Mouse (Mus musculus): ENCODE results near the gene Ubxn11. TPM values are rescaled to one million over a fixed set of nuclear protein-coding genes. Genes with fewer than 3 reads are reported as not detected.

Gene Ubxn11
- polyA plus RNA-seq (2015; fragmentation: Nextera tagmentation; extraction: Ambion mirVana): 1.3 TPM in 2 replicates

DNA sequence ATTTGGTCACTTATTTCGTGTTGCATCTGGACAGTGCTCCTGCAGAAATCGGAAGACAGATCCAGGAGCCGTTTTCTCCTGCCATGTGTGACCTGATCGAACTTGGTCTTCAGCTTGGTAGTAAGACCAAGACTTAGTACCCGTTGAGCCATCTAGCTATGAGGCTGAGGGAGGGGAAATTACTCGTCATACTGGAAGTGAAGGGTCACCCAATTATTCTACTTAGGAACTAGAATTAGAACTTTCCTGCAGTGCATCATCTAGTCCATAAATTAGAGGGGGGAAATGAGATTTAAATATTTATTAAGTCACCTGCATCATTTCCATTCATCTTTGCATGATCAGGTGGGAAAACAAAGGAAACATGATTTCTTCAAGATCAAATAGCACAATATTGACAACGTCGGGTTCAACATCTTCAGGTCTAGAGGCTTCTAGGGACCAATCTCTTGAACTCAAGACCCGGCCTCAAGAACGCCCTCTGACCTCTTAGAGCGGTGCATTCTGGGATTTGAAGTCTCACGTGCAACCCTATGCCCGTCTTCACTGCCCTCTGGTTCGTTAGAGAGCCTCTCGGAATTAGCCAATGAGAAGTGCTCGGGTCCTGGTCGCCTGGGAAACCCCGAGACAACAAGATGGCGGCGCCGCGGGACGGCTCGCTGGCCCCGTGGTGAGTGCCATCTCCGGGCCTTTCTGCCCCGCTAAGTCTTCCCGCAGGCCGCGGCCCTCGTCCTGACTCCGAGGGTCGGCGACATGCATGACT lies at the start of gene Ubxn11:
Gene Ubxn11 (plus strand): TSS at position 592 of the 763 bp plus-strand sequence.
- peak; percentile 96 for ATAC-seq (ENCODE audit: low FRiP score, low TSS enrichment)
- peak within 1 kb of the TSS; percentile 62 for H3K9ac ChIP-seq (ENCODE audit: low read length)
- peak within 1 kb of the TSS; percentile 70 for H3K4me2 ChIP-seq (replicated peaks; ENCODE audit: low read depth)
- peak; percentile 86 for DNase-seq (ENCODE audit: low spot score)
- no peaks in the 10 kb centered on the region for H3K4me1 ChIP-seq (replicated peaks; ENCODE audit: control insufficient read depth, insufficient read depth)
- WGBS: 19% methylated on average over 34 of the region's 34 CpGs
- no peaks in the 10 kb centered on the region for H3K9me3 ChIP-seq (ENCODE audit: control insufficient read depth, low read length)
- H3K27ac ChIP-seq (replicated peaks): no peak within 1 kb of the TSS
- no peak for TF ChIP-seq EP300 (optimal IDR thresholded peaks at IDR 0.05)
- TF ChIP-seq CTCF (IDR thresholded peaks at IDR 0.05; ENCODE audit: low read depth): no peak
- no peaks in the 10 kb centered on the region for H3K36me3 ChIP-seq (ENCODE audit: control insufficient read depth, insufficient read depth, low read length)
- H3K27me3 ChIP-seq (ENCODE audit: control insufficient read depth, insufficient read depth, low read length): no peaks in the 10 kb centered on the region
- H3K4me3 ChIP-seq (ENCODE audit: low read depth, low read length): peak within 1 kb of the TSS; percentile 64

DNA sequence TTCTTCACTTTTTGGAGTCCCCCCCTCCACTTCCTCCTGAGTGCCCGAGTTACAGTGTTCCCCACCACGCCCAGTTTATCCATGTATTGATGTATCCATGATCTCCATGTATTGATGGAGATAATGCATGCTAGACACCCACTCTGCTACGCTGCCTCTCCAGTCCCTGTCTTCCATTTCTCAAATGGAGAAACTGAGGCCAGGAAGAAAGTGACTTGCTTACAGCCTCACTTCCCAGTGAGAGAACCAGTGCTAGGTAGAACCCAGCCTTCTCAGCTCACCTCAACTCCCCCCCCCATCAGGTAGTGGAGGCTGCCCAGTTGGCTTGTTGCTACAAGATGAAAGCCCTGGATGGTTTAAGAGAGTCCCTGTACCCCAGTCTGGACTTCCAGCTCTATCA lies 48.8 kb upstream of the Ubxn11 start, which contains the start of gene Zfp683:
Gene Zfp683 (plus strand): TSS at position 301 of the 400 bp plus-strand sequence.
- Histone ChIP-seq H3K9me3 (ENCODE audit: control insufficient read depth, low read length) (no peaks in the 10 kb centered on the region), H3K9ac (ENCODE audit: low read length) (no peak within 1 kb of the TSS), H3K4me3 (ENCODE audit: low read depth, low read length) (no peak within 1 kb of the TSS), H3K36me3 (ENCODE audit: control insufficient read depth, insufficient read depth, low read length) (no peaks in the 10 kb centered on the region), H3K4me1 (replicated peaks; ENCODE audit: control insufficient read depth, insufficient read depth) (no peaks in the 10 kb centered on the region), H3K27me3 (ENCODE audit: control insufficient read depth, insufficient read depth, low read length) (no peaks in the 10 kb centered on the region), H3K27ac (replicated peaks) (no peak within 1 kb of the TSS), H3K4me2 (replicated peaks; ENCODE audit: low read depth) (no peak within 1 kb of the TSS)
- DNase-seq (ENCODE audit: low spot score): no peak
- 89% methylated on average over 3 of the region's 3 CpGs for WGBS
- ATAC-seq (ENCODE audit: low FRiP score, low TSS enrichment): no peak
- TF ChIP-seq EP300 (optimal IDR thresholded peaks at IDR 0.05): no peak
- TF ChIP-seq CTCF (IDR thresholded peaks at IDR 0.05; ENCODE audit: low read depth): no peak

DNA sequence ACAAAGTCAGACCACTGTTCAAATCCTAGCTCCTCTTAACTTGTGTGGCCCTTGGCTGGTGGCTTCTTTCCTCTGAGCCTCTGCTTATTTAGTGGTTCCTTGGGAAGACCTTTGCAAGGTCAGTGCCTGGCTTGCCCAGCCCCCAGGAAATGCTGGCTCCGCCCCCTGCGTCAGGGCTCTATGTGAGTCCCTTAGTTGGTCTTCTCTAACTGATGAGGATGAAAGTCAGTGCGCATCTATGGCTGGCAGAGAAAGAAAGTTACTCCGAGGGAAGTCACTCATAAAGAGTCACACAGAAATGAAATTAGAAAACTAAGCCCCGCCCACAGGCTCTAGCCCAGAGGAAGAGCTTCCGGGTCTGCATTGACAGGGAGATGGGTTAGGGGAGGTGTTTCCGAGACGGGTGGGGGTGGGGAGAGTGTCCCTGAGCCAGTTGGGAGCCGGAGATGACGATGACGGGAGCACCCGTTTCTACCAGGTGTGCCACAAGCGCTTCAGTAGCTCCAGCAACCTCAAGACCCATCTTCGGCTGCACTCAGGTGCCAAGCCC lies 44.1 kb upstream of the Ubxn11 start:
- Histone ChIP-seq H3K9ac (ENCODE audit: low read length) (no peak overlapping the region), H3K36me3 (ENCODE audit: control insufficient read depth, insufficient read depth, low read length) (no peaks in the 10 kb centered on the region), H3K4me1 (replicated peaks; ENCODE audit: control insufficient read depth, insufficient read depth) (no peaks in the 10 kb centered on the region), H3K4me3 (ENCODE audit: low read depth, low read length) (no peak overlapping the region), H3K27me3 (ENCODE audit: control insufficient read depth, insufficient read depth, low read length) (no peaks in the 10 kb centered on the region; the same call in 1 of the 2 replicates), H3K27ac (replicated peaks) (no peak overlapping the region), H3K9me3 (ENCODE audit: control insufficient read depth, low read length) (no peaks in the 10 kb centered on the region), H3K4me2 (replicated peaks; ENCODE audit: low read depth) (peak overlapping the region; percentile 11; the same call in 1 of the 2 replicates)
- ATAC-seq (ENCODE audit: low FRiP score, low TSS enrichment): no peak
- WGBS: 27% methylated on average over 14 of the region's 14 CpGs
- TF ChIP-seq EP300 (optimal IDR thresholded peaks at IDR 0.05) (no peak), CTCF (IDR thresholded peaks at IDR 0.05; ENCODE audit: low read depth) (no peak)
- no peak for DNase-seq (ENCODE audit: low spot score)

DNA sequence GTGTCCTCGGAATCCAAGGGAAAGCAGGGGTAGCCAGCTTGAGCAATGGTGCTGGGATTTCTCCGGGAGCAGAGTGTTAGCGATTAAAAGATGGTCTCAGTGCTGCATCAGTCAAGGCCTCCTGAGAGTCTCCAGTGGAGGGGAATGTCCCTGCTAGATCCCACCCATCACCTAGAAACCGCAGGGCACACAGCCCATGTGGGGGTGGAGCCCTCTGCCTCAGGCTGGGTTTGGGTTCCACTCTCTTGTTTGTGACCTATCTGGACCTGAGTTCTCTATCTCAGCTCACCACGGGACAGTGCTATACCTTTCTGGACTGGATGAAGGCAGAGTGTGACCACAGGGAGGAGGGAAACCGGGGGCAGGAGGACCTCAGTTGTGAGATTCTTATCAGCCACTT lies 43.5 kb upstream of the Ubxn11 start:
- Histone ChIP-seq H3K36me3 (ENCODE audit: control insufficient read depth, insufficient read depth, low read length) (no peaks in the 10 kb centered on the region), H3K9ac (ENCODE audit: low read length) (no peak overlapping the region), H3K9me3 (ENCODE audit: control insufficient read depth, low read length) (no peaks in the 10 kb centered on the region), H3K27me3 (ENCODE audit: control insufficient read depth, insufficient read depth, low read length) (no peaks in the 10 kb centered on the region; the same call in 1 of the 2 replicates), H3K27ac (replicated peaks) (no peak overlapping the region), H3K4me3 (ENCODE audit: low read depth, low read length) (no peak overlapping the region), H3K4me1 (replicated peaks; ENCODE audit: control insufficient read depth, insufficient read depth) (no peaks in the 10 kb centered on the region), H3K4me2 (replicated peaks; ENCODE audit: low read depth) (no peak overlapping the region)
- no peak for TF ChIP-seq CTCF (IDR thresholded peaks at IDR 0.05; ENCODE audit: low read depth)
- DNase-seq (ENCODE audit: low spot score) (no peak), ATAC-seq (ENCODE audit: low FRiP score, low TSS enrichment) (no peak)
- 85% methylated on average over 6 of the region's 6 CpGs for WGBS

DNA sequence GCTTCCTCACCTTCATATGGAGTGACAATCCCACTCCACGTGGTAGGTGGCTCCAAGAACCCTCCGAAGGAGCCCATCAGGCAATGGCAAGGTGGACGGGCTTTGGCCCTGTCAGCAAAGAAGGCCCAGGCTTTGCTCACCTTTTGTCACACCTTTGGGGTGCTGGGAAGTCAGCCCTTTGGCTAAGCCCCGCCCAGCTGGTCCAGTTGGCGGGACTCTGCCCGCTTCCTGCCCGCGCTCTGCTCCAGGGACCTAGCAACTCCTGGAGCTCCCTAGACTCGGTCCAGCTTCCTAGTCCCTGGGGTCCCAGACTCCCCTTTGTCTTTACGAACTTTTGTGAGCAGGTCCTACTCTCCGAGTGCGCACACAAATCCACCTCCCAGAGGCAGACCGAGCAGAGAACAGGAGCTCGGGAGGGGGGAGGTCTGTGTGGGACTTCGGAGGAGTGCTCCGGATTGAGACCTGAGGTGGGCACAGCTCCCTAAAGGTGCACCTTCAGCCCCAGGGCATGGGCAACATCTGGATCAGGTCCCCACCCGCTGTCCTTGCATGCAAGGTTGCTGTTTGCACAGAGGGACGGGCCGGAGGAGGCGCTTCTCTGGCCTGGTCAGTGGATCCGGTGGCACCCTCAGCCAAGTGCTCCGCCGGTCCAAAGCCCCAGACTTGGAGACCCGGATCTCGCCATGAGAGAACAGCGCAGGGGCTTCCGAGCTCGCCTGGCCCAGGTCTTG lies 42.1 kb upstream of the Ubxn11 start, which contains the start of gene Crybg2:
Gene Crybg2 (plus strand): TSS at position 681 of the 731 bp plus-strand sequence.
- WGBS: 53% methylated on average over 28 of the region's 28 CpGs
- Histone ChIP-seq H3K4me3 (ENCODE audit: low read depth, low read length) (no peak within 1 kb of the TSS), H3K4me2 (replicated peaks; ENCODE audit: low read depth) (no peak within 1 kb of the TSS), H3K36me3 (ENCODE audit: control insufficient read depth, insufficient read depth, low read length) (no peaks in the 10 kb centered on the region), H3K9me3 (ENCODE audit: control insufficient read depth, low read length) (no peaks in the 10 kb centered on the region), H3K4me1 (replicated peaks; ENCODE audit: control insufficient read depth, insufficient read depth) (0 out of 2 replicates have a peak, but pooled peaks cover 3% of the 10 kb centered on the region), H3K27me3 (ENCODE audit: control insufficient read depth, insufficient read depth, low read length) (no peaks in the 10 kb centered on the region; the same call in 1 of the 2 replicates), H3K9ac (ENCODE audit: low read length) (no peak within 1 kb of the TSS), H3K27ac (replicated peaks) (peak within 1 kb of the TSS; percentile 56)
- TF ChIP-seq EP300 (optimal IDR thresholded peaks at IDR 0.05) (no peak), CTCF (IDR thresholded peaks at IDR 0.05; ENCODE audit: low read depth) (no peak)
- ATAC-seq (ENCODE audit: low FRiP score, low TSS enrichment): no peak
- DNase-seq (ENCODE audit: low spot score): peak; percentile 52
